Mouse (Mus musculus): ENCODE results near the gene Tmbim6. TPM values are rescaled to one million over a fixed set of nuclear protein-coding genes. Genes with fewer than 3 reads are reported as not detected.
A peak's percentile ranks its signal among the peaks of the same experiment; 100 is the strongest.

Tmbim6 gene
- polyA plus RNA-seq, 1 experiment from 2014 or later, result 290 TPM

DNA sequence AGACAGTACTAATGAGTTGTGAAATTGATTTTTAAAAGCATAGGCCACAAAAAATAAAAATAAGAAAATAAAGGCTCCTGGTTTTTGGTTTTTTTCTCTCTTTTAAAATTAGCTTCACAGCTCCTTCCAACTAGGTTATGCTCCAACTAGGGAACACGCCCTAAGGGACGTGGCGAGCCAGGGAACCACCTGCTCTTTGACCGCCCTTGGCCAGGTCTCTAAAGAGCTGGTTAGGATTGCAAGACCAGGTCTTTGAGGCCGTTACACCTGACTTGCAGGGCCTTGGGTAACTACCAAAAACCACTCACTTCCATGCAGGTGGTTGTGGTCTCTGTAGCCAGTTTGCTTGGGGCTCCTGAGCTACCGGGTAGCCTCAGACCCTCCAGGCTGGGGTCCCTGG is 707 bp upstream of the Tmbim6 start:
- H3K9me3 ChIP-seq (replicated peaks; ENCODE audit: control insufficient read depth, low read length), result no peaks in the 10 kb centered on the region
- WGBS, result 75% methylated on average over 6 of the region's 6 CpGs
- no peaks in the 10 kb centered on the region for H3K36me3 ChIP-seq (ENCODE audit: control insufficient read depth, insufficient read depth)
- peak overlapping the region; percentile 96 for H3K4me3 ChIP-seq (ENCODE audit: low read length)
- H3K27ac ChIP-seq (ENCODE audit: low read length), result peak overlapping the region; percentile 74
- peaks cover 38% of the 10 kb centered on the region for H3K4me1 ChIP-seq (ENCODE audit: control insufficient read depth, insufficient read depth, low read length)
- no peak for ATAC-seq (replicated peaks; ENCODE audit: extremely low read depth, insufficient read depth, low FRiP score)
- H3K4me2 ChIP-seq (ENCODE audit: low read depth, low read length), result peak overlapping the region; percentile 91
- H3K27me3 ChIP-seq (ENCODE audit: control insufficient read depth, insufficient read depth, low read length), result no peaks in the 10 kb centered on the region
- H3K9ac ChIP-seq (ENCODE audit: low read length), result peak overlapping the region; percentile 71

DNA sequence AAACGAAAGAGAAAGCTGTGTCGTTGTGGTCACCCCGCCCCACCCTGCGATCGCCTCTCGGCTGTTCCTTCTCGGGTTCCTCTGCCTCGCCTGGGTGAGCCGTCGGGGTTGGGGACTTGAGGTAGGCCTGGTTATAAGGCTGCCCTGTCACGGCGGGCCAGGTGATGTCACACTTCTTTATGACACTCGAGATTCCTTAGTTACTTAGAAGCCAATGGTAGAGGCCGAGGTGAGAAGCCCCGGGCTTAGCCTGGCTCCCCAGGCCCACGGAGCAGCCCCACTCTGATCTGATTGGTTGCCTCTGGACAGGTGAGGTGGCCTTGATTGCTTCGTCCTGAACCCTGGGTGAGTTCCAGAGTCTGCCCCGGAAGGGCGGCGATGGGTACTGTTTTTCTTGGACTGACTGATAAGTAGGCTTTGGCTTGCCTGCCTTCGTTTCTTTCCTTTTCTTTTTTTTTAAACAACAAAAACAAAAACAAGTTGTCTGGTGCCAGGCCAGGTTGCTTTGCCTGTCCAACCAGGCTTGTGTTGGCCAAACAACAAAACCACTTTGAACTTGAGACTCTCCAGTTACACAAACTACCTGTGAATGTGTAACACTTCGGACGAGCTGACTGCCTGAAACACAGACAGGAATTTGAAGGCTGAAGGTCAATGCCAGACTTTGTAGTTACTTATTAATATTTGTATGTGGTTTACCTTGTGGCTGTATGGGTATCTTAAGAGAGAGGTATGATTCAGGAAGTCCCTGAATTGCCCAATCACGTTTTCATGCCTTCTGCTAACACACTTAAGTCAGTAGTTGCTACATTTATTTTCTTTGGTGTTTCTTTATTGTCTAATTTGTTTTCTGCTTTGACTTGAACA is 937 bp downstream of the Tmbim6 start:
- ATAC-seq (replicated peaks; ENCODE audit: extremely low read depth, insufficient read depth, low FRiP score), result peak; percentile 15; the same call in 1 of the 2 replicates
- H3K9me3 ChIP-seq (replicated peaks; ENCODE audit: control insufficient read depth, low read length), result no peaks in the 10 kb centered on the region
- H3K27me3 ChIP-seq (ENCODE audit: control insufficient read depth, insufficient read depth, low read length), result no peaks in the 10 kb centered on the region
- peak overlapping the region; percentile 96 for H3K4me3 ChIP-seq (ENCODE audit: low read length)
- H3K4me1 ChIP-seq (ENCODE audit: control insufficient read depth, insufficient read depth, low read length), result peaks cover 44% of the 10 kb centered on the region
- WGBS, result 2% methylated on average over 24 of the region's 24 CpGs
- H3K27ac ChIP-seq (ENCODE audit: low read length), result peak overlapping the region; percentile 94
- peak overlapping the region; percentile 93 for H3K9ac ChIP-seq (ENCODE audit: low read length)
- H3K4me2 ChIP-seq (ENCODE audit: low read depth, low read length), result peak overlapping the region; percentile 94
- no peaks in the 10 kb centered on the region for H3K36me3 ChIP-seq (ENCODE audit: control insufficient read depth, insufficient read depth)

DNA sequence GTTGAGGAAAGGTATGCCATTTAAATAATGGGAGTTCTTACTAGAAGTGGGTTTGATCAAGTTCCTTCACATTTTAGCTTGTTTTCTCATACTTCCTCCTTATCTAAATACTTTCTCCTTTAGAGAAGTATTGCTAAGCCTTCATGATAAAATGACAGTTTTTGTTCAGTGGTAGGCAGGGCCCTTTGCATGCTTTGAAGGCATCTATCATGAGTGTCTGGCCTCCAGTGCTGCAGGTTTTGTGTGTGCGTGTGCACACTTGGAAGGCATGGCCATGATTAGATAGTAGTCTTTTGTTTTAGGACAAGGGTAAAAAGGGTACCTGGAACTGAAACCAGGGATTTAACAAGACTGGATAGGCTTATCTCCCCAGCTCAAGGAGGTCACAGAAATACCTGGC is 3.8 kb downstream of the Tmbim6 start:
- Histone ChIP-seq H3K9ac (ENCODE audit: low read length) (no peak overlapping the region), H3K4me1 (ENCODE audit: control insufficient read depth, insufficient read depth, low read length) (peaks cover 62% of the 10 kb centered on the region), H3K9me3 (replicated peaks; ENCODE audit: control insufficient read depth, low read length) (no peaks in the 10 kb centered on the region), H3K27ac (ENCODE audit: low read length) (no peak overlapping the region), H3K36me3 (ENCODE audit: control insufficient read depth, insufficient read depth) (no peaks in the 10 kb centered on the region), H3K4me3 (ENCODE audit: low read length) (no peak overlapping the region), H3K27me3 (ENCODE audit: control insufficient read depth, insufficient read depth, low read length) (no peaks in the 10 kb centered on the region), H3K4me2 (ENCODE audit: low read depth, low read length) (peak overlapping the region; percentile 94; the same call in 1 of the 2 replicates)
- no peak for ATAC-seq (replicated peaks; ENCODE audit: extremely low read depth, insufficient read depth, low FRiP score)
- WGBS, result 38% methylated on average over 1 of the region's 1 CpGs

DNA sequence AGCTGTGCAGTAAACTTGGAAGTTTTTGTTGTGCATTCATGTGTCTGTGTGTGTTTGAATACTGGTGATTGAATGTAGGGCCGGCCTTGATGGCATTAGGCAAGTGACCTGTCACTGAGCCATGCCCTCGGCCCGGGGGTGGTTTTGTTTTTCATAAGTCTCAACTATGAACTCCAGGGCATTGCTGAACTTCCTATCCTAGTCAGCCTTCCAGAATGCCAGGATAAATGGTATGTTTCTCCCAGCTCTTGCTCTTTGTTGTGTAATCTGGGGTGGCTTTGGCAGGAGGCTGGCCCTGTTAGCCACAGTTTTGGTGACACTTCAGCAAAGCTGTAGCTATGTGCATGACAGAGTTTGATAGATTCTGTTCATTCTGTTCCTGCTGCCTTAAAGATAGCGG is 4.2 kb downstream of the Tmbim6 start:
- WGBS, result 56% methylated on average over 4 of the region's 4 CpGs
- Histone ChIP-seq H3K4me3 (ENCODE audit: low read length) (no peak overlapping the region), H3K9me3 (replicated peaks; ENCODE audit: control insufficient read depth, low read length) (no peaks in the 10 kb centered on the region), H3K36me3 (ENCODE audit: control insufficient read depth, insufficient read depth) (peaks cover under 1% of the 10 kb centered on the region; the same call in 1 of the 2 replicates), H3K4me1 (ENCODE audit: control insufficient read depth, insufficient read depth, low read length) (peaks cover 61% of the 10 kb centered on the region), H3K27ac (ENCODE audit: low read length) (no peak overlapping the region), H3K4me2 (ENCODE audit: low read depth, low read length) (no peak overlapping the region), H3K9ac (ENCODE audit: low read length) (no peak overlapping the region), H3K27me3 (ENCODE audit: control insufficient read depth, insufficient read depth, low read length) (no peaks in the 10 kb centered on the region)
- ATAC-seq (replicated peaks; ENCODE audit: extremely low read depth, insufficient read depth, low FRiP score), result no peak

DNA sequence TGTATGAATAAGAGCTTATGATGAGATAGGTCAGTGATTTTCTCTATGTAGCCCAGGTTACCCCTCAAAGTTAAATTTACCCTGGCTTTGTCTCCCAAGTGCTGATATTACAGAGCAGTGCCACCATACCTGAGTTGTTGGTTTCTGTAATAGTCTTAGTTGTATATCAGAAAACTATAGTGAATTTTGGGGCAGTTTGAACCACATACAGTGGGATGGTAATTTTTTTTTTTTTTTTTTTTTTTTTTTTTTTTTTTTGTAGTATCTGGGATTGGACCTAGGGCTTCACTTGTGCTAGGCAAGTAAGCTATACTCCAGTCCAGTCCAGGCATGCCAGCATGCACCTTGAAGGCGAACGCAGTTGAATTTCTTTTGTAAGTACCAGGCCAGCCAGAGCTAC is 4.9 kb downstream of the Tmbim6 start:
- no peak for ATAC-seq (replicated peaks; ENCODE audit: extremely low read depth, insufficient read depth, low FRiP score)
- 83% methylated on average over 2 of the region's 2 CpGs for WGBS
- H3K4me2 ChIP-seq (ENCODE audit: low read depth, low read length), result no peak overlapping the region
- H3K9me3 ChIP-seq (replicated peaks; ENCODE audit: control insufficient read depth, low read length), result no peaks in the 10 kb centered on the region
- H3K9ac ChIP-seq (ENCODE audit: low read length), result no peak overlapping the region
- H3K36me3 ChIP-seq (ENCODE audit: control insufficient read depth, insufficient read depth), result peaks cover 6% of the 10 kb centered on the region; the same call in 1 of the 2 replicates
- no peaks in the 10 kb centered on the region for H3K27me3 ChIP-seq (ENCODE audit: control insufficient read depth, insufficient read depth, low read length)
- peaks cover 55% of the 10 kb centered on the region for H3K4me1 ChIP-seq (ENCODE audit: control insufficient read depth, insufficient read depth, low read length)
- no peak overlapping the region for H3K27ac ChIP-seq (ENCODE audit: low read length)
- no peak overlapping the region for H3K4me3 ChIP-seq (ENCODE audit: low read length)

DNA sequence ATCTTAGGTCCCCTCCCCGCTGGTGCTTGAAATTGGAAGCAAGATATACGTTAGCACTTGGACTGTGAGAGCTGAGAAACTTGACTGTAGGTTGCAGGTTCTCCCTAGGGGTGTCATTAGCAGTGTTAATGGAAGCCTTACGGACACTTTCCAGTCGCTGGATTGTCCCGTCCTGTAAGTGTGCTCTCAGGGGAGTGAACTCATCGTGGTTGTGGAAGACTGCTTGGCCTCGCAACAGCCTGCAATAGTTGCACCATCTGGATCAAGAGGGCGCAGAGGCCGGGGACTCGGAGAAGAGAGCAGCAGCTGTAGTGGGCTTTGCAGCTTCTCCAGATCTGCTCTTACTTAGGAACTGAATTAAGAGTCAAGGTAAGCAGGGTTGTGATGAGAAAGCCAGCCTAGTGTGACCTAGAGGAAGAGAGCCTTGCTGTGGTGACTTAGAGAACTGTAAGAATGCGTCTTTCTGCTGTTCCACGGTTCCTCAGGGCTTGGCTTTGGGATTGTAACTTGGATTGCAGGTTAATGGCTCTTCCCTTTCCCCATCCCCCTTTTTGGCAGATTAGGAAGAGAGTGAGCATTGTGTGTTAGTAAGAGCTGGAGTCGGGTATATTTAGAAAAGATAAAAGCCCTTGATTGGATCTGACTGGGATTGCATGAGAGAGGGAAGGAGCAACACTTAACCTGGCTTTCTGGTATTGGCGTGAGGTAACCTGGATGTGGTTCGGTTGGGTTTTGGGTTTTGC is 7.0 kb downstream of the Tmbim6 start:
- no peak overlapping the region for H3K4me2 ChIP-seq (ENCODE audit: low read depth, low read length)
- no peak overlapping the region; the same call in 1 of the 2 replicates for H3K9ac ChIP-seq (ENCODE audit: low read length)
- H3K36me3 ChIP-seq (ENCODE audit: control insufficient read depth, insufficient read depth), result peaks cover 20% of the 10 kb centered on the region
- H3K4me1 ChIP-seq (ENCODE audit: control insufficient read depth, insufficient read depth, low read length), result peaks cover 47% of the 10 kb centered on the region
- no peak overlapping the region for H3K4me3 ChIP-seq (ENCODE audit: low read length)
- H3K27ac ChIP-seq (ENCODE audit: low read length), result no peak overlapping the region
- ATAC-seq (replicated peaks; ENCODE audit: extremely low read depth, insufficient read depth, low FRiP score), result no peak
- no peaks in the 10 kb centered on the region for H3K9me3 ChIP-seq (replicated peaks; ENCODE audit: control insufficient read depth, low read length)
- WGBS, result 61% methylated on average over 15 of the region's 15 CpGs
- no peaks in the 10 kb centered on the region for H3K27me3 ChIP-seq (ENCODE audit: control insufficient read depth, insufficient read depth, low read length)

DNA sequence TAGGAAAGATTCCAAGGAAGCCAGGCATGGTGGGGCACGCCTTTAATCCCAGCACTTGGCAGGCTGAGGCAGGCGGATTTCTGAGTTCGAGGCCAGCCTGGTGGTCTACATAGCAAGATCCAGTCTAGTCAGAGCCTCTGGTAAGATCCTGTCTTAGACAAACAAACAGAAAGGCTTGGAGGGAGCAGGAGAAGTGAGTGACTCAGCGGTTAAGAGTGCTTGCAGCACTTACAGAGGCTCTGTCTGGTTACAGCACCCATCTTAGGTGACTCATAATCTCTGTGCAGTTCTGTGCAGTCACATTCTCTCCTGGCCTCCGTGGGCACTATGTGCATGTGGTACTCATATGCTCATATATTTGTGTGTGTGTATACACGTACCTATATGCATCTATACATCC is 7.9 kb downstream of the Tmbim6 start:
- 77% methylated on average over 6 of the region's 6 CpGs for WGBS
- no peak overlapping the region for H3K27ac ChIP-seq (ENCODE audit: low read length)
- no peaks in the 10 kb centered on the region for H3K9me3 ChIP-seq (replicated peaks; ENCODE audit: control insufficient read depth, low read length)
- H3K27me3 ChIP-seq (ENCODE audit: control insufficient read depth, insufficient read depth, low read length), result no peaks in the 10 kb centered on the region
- H3K36me3 ChIP-seq (ENCODE audit: control insufficient read depth, insufficient read depth), result peaks cover 27% of the 10 kb centered on the region
- no peak for ATAC-seq (replicated peaks; ENCODE audit: extremely low read depth, insufficient read depth, low FRiP score)
- H3K4me1 ChIP-seq (ENCODE audit: control insufficient read depth, insufficient read depth, low read length), result peaks cover 37% of the 10 kb centered on the region
- no peak overlapping the region for H3K9ac ChIP-seq (ENCODE audit: low read length)
- H3K4me3 ChIP-seq (ENCODE audit: low read length), result no peak overlapping the region
- no peak overlapping the region for H3K4me2 ChIP-seq (ENCODE audit: low read depth, low read length)

DNA sequence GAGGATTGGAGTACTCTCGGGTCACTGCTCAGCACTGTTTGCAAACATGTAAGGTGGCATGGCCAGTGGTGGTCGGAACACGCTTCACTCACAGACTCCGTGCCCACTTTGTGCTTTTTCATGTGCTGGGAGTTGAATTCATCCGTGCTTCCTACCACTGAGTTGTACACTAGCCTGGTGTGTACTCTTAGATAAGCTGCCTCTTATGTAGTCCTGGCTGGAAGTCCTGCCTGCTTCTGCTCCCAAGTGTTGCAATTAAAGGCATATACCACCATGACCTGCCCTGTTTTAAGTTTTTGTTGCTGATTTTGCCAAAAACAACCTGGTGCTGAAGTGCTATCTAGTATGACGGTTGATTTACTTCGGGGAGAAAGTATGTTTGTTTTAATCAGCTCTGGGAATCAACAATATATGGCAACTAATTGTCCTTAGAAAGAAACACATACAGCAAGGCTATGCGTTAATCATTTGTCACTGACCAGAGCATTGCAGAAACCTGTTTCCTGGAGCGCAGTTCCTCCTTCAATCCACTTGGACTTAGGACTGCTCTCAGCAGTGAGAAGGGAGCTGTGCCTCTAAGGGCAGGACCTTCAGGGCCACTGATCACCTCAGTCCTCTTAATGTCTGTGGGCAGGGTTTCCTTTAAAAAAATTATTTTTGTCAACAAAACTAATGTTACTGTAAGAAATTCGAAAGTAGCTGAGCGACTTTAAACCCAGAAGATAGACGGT is 10.6 kb downstream of the Tmbim6 start:
- 86% methylated on average over 12 of the region's 12 CpGs for WGBS
- H3K4me1 ChIP-seq (ENCODE audit: control insufficient read depth, insufficient read depth, low read length), result peaks cover 21% of the 10 kb centered on the region
- no peak for ATAC-seq (replicated peaks; ENCODE audit: extremely low read depth, insufficient read depth, low FRiP score)

More for the DNA sequence above, 10.6 kb downstream of the Tmbim6 start:
- Histone ChIP-seq H3K4me3 (ENCODE audit: low read length) (no peak overlapping the region), H3K36me3 (ENCODE audit: control insufficient read depth, insufficient read depth) (peaks cover 47% of the 10 kb centered on the region), H3K27ac (ENCODE audit: low read length) (no peak overlapping the region), H3K4me2 (ENCODE audit: low read depth, low read length) (no peak overlapping the region), H3K9ac (ENCODE audit: low read length) (no peak overlapping the region), H3K9me3 (replicated peaks; ENCODE audit: control insufficient read depth, low read length) (no peaks in the 10 kb centered on the region), H3K27me3 (ENCODE audit: control insufficient read depth, insufficient read depth, low read length) (no peaks in the 10 kb centered on the region)
